Mouse (Mus musculus): Measurements from ENCODE around the gene Bcl2l13.

- TF ChIP-seq CTCF (IDR thresholded peaks at IDR 0.05; ENCODE audit: extremely low read depth, insufficient read depth, insufficient read length, insufficient replicate concordance) (no peak), POLR2A (IDR thresholded peaks at IDR 0.05; ENCODE audit: low read depth, low read length) (no peak)
These were observed 43.1 kb upstream of the Bcl2l13 start for GRCm38 (mm10) chr6:120792947-120793346.

Data from spleen, adult 2 months (tissue).